Comparison of ENCODE assay signal across 11 mouse cellular contexts in genomic region chr11:72455694-72456093, GRCm38 (mm10). TPM values are rescaled to one million over a fixed set of nuclear protein-coding genes. Genes with fewer than 3 reads are reported as not detected.
DNase-seq lines count a peak whose midpoint lies in the region; ATAC-seq and TF ChIP-seq lines count a peak whose summit lies in the region.
"Had no signal": no experiment of that assay in that cellular context is flagged by ENCODE, and none has a peak within 500 bp of the region (broad histone marks: within the 10 kb centered on the region; RNA-seq: fewer than 3 reads in every experiment).

No protein-coding gene starts in this region.

- peaks cover 7% of the 10 kb centered on the region for H3K4me1 ChIP-seq in forebrain, embryonic 15.5 days
- H3K4me1 ChIP-seq: limb, embryonic 15.5 days had no signal

- WGBS in forebrain, embryonic 15.5 days, result 21% methylated on average over 5 of the region's 5 CpGs

- no peak for TF ChIP-seq CTCF in gastrocnemius, adult 2 months (IDR thresholded peaks at IDR 0.05)

- ATAC-seq in forebrain, embryonic 15.5 days (replicated peaks), result 0 out of 2 replicates have a peak, but pooled peaks have one; percentile 41
- no peak for ATAC-seq in activated CD4-positive, CD25-positive, alpha-beta regulatory T cell, adult 4 months

- peaks cover 34% of the 10 kb centered on the region for H3K36me3 ChIP-seq in forebrain, embryonic 15.5 days

- no peak overlapping the region for H3K4me3 ChIP-seq in gastrocnemius, adult 2 months
- H3K4me3 ChIP-seq in forebrain, embryonic 15.5 days, result no peak overlapping the region
- H3K4me3 ChIP-seq: limb, embryonic 15.5 days had no signal

- no peaks in the 10 kb centered on the region for H3K27me3 ChIP-seq in forebrain, embryonic 15.5 days
- H3K27me3 ChIP-seq: limb, embryonic 15.5 days had no signal

- no peak overlapping the region for H3K9ac ChIP-seq in forebrain, embryonic 15.5 days (replicated peaks)
- H3K9ac ChIP-seq: limb, embryonic 15.5 days had no signal

- intact Hi-C loops in gastrocnemius, adult 2 months (cut with DNase I), result no loop called here
- intact Hi-C loops in left cerebral cortex, postnatal 25 days (cut with DNase I), result no loop called here

- H3K27ac ChIP-seq in gastrocnemius, adult 2 months, result peak overlapping the region; percentile 83
- H3K27ac ChIP-seq in forebrain, embryonic 15.5 days (replicated peaks), result 0 out of 2 replicates have a peak overlapping the region, but pooled peaks have one; percentile 7
- H3K27ac ChIP-seq: limb, embryonic 15.5 days had no signal

- H3K4me2 ChIP-seq in forebrain, embryonic 15.5 days (replicated peaks), result no peak overlapping the region
- H3K4me2 ChIP-seq: limb, embryonic 15.5 days had no signal

- peak; percentile 53 for DNase-seq in gastrocnemius, adult 2 months
- DNase-seq in gastrocnemius, postnatal 4 days (ENCODE audit: low spot score in 2 of 2), result no peak
- DNase-seq in ZHBTc4 (ENCODE audit: low read depth, low spot score), result peak; percentile 49
- peak; percentile 41 to 63 for DNase-seq in left cerebral cortex, postnatal 25 days (ENCODE audit: low spot score in 2 of 2)
- DNase-seq in lung, postnatal 14 days, result no peak
- DNase-seq in adrenal gland, postnatal 36 days, result no peak
- DNase-seq: heart, postnatal 14 days had no signal

- no peaks in the 10 kb centered on the region for H3K9me3 ChIP-seq in forebrain, embryonic 15.5 days
- H3K9me3 ChIP-seq: limb, embryonic 15.5 days had no signal

RNA-seq across cellular contexts. Expression of gene Mybbp1a, which starts 14.5 kb away (rescaled TPM):
- total RNA-seq in gastrocnemius, adult 2 months (2021), result 10 to 100 TPM; 60.2 to 60.9 TPM
- 10 to 100 TPM; 71.8 to 90.1 TPM for total RNA-seq in gastrocnemius, postnatal 4 days (2021)
- 90.0 and 97.2 TPM in 2 replicates for polyA plus RNA-seq in forebrain, embryonic 15.5 days (2015; fragmentation: Nextera tagmentation; extraction: Ambion mirVana)
- total RNA-seq in left cerebral cortex, postnatal 25 days (2021), result 10 to 100 TPM; 49.4 to 54.6 TPM
- 10 to 100 TPM; 55.5 to 77.9 TPM for polyA plus RNA-seq in activated CD4-positive, CD25-positive, alpha-beta regulatory T cell, adult 4 months (2017; shearing (Covaris generic))
- total RNA-seq in adrenal gland, postnatal 36 days (2021), result 100 to 1,000 TPM in 1 of 2 experiments, 10 to 100 TPM in 1; 86.3 to 101 TPM

RNA-seq across cellular contexts. Expression of gene Ggt6, which starts 20.4 kb away (rescaled TPM):
- total RNA-seq in gastrocnemius, adult 2 months (2021), result 1 to 10 TPM in 1 of 2 experiments, under 1 TPM in 1; 0.67 to 5.5 TPM
- under 1 TPM; 0.23 to 0.32 TPM for total RNA-seq in gastrocnemius, postnatal 4 days (2021)
- polyA plus RNA-seq in forebrain, embryonic 15.5 days (2015; fragmentation: Nextera tagmentation; extraction: Ambion mirVana), result not detected in 2 replicates
- total RNA-seq in left cerebral cortex, postnatal 25 days (2021), result not detected
- not detected for polyA plus RNA-seq in activated CD4-positive, CD25-positive, alpha-beta regulatory T cell, adult 4 months (2017; shearing (Covaris generic))
- 1 to 10 TPM in 1 of 2 experiments, under 1 TPM in 1; 0.79 to 5.3 TPM for total RNA-seq in adrenal gland, postnatal 36 days (2021)
- polyA plus RNA-seq: C2C12 had no signal

RNA-seq across cellular contexts. Expression of gene Spns2, which starts 34.0 kb away (rescaled TPM):
- total RNA-seq in gastrocnemius, adult 2 months (2021), result 10 to 100 TPM; 15.7 to 65.1 TPM
- total RNA-seq in gastrocnemius, postnatal 4 days (2021), result 10 to 100 TPM; 12.7 to 14.8 TPM
- polyA plus RNA-seq in forebrain, embryonic 15.5 days (2015; fragmentation: Nextera tagmentation; extraction: Ambion mirVana), result 8.7 and 9.1 TPM in 2 replicates
- 10 to 100 TPM; 58.0 to 58.3 TPM for total RNA-seq in left cerebral cortex, postnatal 25 days (2021)
- polyA plus RNA-seq in activated CD4-positive, CD25-positive, alpha-beta regulatory T cell, adult 4 months (2017; shearing (Covaris generic)), result not detected
- total RNA-seq in adrenal gland, postnatal 36 days (2021), result 1 to 10 TPM; 2.2 to 3.4 TPM

RNA-seq across cellular contexts. Expression of gene Smtnl2, which starts 44.2 kb away (rescaled TPM):
- 100 to 1,000 TPM; 238 to 342 TPM for total RNA-seq in gastrocnemius, adult 2 months (2021)
- total RNA-seq in gastrocnemius, postnatal 4 days (2021), result 100 to 1,000 TPM; 160 to 187 TPM
- 5.3 and 5.4 TPM in 2 replicates for polyA plus RNA-seq in forebrain, embryonic 15.5 days (2015; fragmentation: Nextera tagmentation; extraction: Ambion mirVana)
- 1 to 10 TPM in 1 of 2 experiments, under 1 TPM in 1; 0.96 to 1.4 TPM for total RNA-seq in left cerebral cortex, postnatal 25 days (2021)
- not detected for polyA plus RNA-seq in activated CD4-positive, CD25-positive, alpha-beta regulatory T cell, adult 4 months (2017; shearing (Covaris generic))
- 1 to 10 TPM; 1.7 to 2.4 TPM for total RNA-seq in adrenal gland, postnatal 36 days (2021)

Comparison
In these comparisons a context has a peak if more than half of its experiments do, and no peak if none do; other contexts are left out.
1. DNase-seq: peak in gastrocnemius, adult 2 months (single experiment), ZHBTc4 (single experiment) and left cerebral cortex, postnatal 25 days (2 of 2); none in gastrocnemius, postnatal 4 days (0 of 2), lung, postnatal 14 days (single experiment) and adrenal gland, postnatal 36 days (0 of 2).